Mouse (Mus musculus) lung, embryonic 14.5 days (tissue): ENCODE results near the gene Fat3. TPM values are rescaled to one million over a fixed set of nuclear protein-coding genes. Genes with fewer than 3 reads are reported as not detected.

Experiments
- ATAC-seq: fragments of 200-750 bp; cut with Nextera tagmentation; 2 replicates; pipeline ENCODE4 v1.8.0; 2017; ENCODE audit warnings: mild to moderate bottlenecking, moderate TSS enrichment, moderate library complexity; ENCODE audit not compliant: insufficient read depth
- DNase-seq: peaks from one replicate; pipeline ENCODE4 v3.0.0-alpha.2; 2015
- H3K27ac ChIP-seq: fragments of 300-500 bp; sonication (generic); 2 replicates; pipeline ENCODE4 v1.5.1; 2014; ENCODE audit warnings: low read depth, mild to moderate bottlenecking, moderate library complexity
- H3K27me3 ChIP-seq: fragments of 300-500 bp; sonication (generic); 2 replicates; pipeline ENCODE4 v1.6.1; 2014; ENCODE audit warnings: low read length, control low read depth; ENCODE audit not compliant: insufficient read depth
- H3K36me3 ChIP-seq: fragments of 300-500 bp; sonication (generic); 2 replicates; pipeline ENCODE4 v1.6.1; 2014; ENCODE audit warnings: control low read depth; ENCODE audit not compliant: insufficient read depth
- H3K4me1 ChIP-seq: fragments of 300-500 bp; sonication (generic); 2 replicates; pipeline ENCODE4 v1.6.1; 2014; ENCODE audit warnings: antibody characterized with exemption, control low read depth; ENCODE audit not compliant: insufficient read depth
- H3K4me2 ChIP-seq: fragments of 300-500 bp; sonication (generic); 2 replicates; pipeline ENCODE4 v1.6.1; 2014; ENCODE audit warnings: mild to moderate bottlenecking
- H3K4me3 ChIP-seq: fragments of 300-500 bp; sonication (generic); 2 replicates; pipeline ENCODE4 v1.5.1; 2014; ENCODE audit warnings: low read depth, low read length
- H3K9ac ChIP-seq: fragments of 300-500 bp; sonication (generic); 2 replicates; pipeline ENCODE4 v1.6.1; 2014
- H3K9me3 ChIP-seq: fragments of 300-500 bp; sonication (generic); 2 replicates; pipeline ENCODE4 v1.6.1; 2016; ENCODE audit warnings: low read depth, low read length, control low read depth
- CTCF ChIP-seq: IDR thresholded peaks from 2 replicates; pipeline ENCODE4 v1.5.1; 2016; ENCODE audit warnings: antibody characterized with exemption, low read depth
- WGBS: fragments of 180-500 bp; shearing (Covaris S2); extraction: QIAGEN DNeasy Blood & Tissue Kit; methylation state at CpG from one replicate; pipeline ENCODE4 v1.1.7; 2014; 5-methylcytosine and 5-hydroxymethylcytosine counted together
- polyA plus RNA-seq: library from polyadenylated mRNA; unstranded; fragments of >200 nt; fragmentation: Nextera tagmentation; extraction: Ambion mirVana; gene quantifications from 2 replicates; pipeline ENCODE4 v1.2.1, GENCODE M21; 2014

Fat3 gene
- polyA plus RNA-seq, 1 experiment from 2014 or later, result 1.2 TPM

DNA sequence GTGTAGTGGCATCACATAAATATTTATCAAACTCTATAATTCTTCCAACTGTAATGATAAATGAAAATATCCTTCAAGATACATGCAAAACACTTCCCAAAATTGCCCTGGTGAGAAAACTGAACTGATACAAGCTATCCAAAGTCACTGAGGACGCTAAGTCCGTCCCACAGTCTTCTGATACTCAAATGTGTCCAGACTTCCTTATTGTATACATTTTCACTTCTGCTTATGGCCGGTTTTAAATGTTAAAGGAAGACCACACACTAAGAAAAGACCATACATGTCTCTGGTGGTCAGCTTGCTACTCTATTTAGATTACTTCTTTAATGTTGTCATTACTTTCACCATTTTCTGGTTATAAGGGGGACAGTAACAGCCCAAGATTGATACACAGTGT, 137.4 kb downstream of the Fat3 start:
- ATAC-seq, result no peak
- no peaks in the 10 kb centered on the region for H3K27me3 ChIP-seq
- no peak overlapping the region for H3K4me2 ChIP-seq
- 44% methylated on average over 3 of the region's 3 CpGs for WGBS
- no peak for DNase-seq
- H3K9me3 ChIP-seq, result no peaks in the 10 kb centered on the region
- no peaks in the 10 kb centered on the region for H3K36me3 ChIP-seq
- no peak overlapping the region for H3K9ac ChIP-seq
- H3K4me3 ChIP-seq, result no peak overlapping the region
- no peak overlapping the region for H3K27ac ChIP-seq
- no peaks in the 10 kb centered on the region for H3K4me1 ChIP-seq
- no peak for TF ChIP-seq CTCF

- Histone ChIP-seq H3K4me3 (no peak overlapping the region), H3K27me3 (no peaks in the 10 kb centered on the region), H3K4me2 (no peak overlapping the region), H3K9me3 (no peaks in the 10 kb centered on the region), H3K9ac (no peak overlapping the region), H3K27ac (no peak overlapping the region), H3K4me1 (no peaks in the 10 kb centered on the region), H3K36me3 (no peaks in the 10 kb centered on the region)
- WGBS, result 13% methylated on average over 5 of the region's 5 CpGs
- DNase-seq (no peak), ATAC-seq (no peak)
- TF ChIP-seq CTCF, result no peak
Measured at GRCm38 (mm10) chr9:16361811-16362210, 139.3 kb downstream of the Fat3 start.

DNA sequence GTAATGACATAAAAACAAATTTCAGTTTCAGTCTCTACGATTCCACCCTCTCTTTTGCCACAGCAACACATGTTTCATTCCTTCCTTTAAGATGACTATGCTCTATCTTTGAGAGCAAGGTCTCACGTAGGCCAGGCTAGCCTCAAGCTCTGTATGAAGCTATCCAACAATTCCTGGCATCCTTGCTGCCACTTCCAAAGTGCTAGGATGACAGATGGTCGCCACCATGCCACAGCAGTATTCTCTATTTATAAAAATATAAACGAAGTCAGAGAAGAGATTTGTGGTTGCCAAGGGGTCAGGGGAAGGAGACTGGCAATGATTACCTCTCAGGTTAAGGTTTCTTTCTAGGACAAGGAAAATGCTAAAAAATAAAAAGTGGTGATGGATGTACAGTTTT, 144.4 kb downstream of the Fat3 start:
- no peak overlapping the region for H3K4me2 ChIP-seq
- no peaks in the 10 kb centered on the region for H3K4me1 ChIP-seq
- no peak overlapping the region for H3K27ac ChIP-seq
- TF ChIP-seq CTCF, result no peak
- no peaks in the 10 kb centered on the region for H3K9me3 ChIP-seq
- 51% methylated on average over 4 of the region's 4 CpGs for WGBS
- DNase-seq, result no peak
- no peak for ATAC-seq
- no peak overlapping the region for H3K4me3 ChIP-seq
- H3K9ac ChIP-seq, result no peak overlapping the region
- no peaks in the 10 kb centered on the region for H3K36me3 ChIP-seq
- H3K27me3 ChIP-seq, result no peaks in the 10 kb centered on the region

DNA sequence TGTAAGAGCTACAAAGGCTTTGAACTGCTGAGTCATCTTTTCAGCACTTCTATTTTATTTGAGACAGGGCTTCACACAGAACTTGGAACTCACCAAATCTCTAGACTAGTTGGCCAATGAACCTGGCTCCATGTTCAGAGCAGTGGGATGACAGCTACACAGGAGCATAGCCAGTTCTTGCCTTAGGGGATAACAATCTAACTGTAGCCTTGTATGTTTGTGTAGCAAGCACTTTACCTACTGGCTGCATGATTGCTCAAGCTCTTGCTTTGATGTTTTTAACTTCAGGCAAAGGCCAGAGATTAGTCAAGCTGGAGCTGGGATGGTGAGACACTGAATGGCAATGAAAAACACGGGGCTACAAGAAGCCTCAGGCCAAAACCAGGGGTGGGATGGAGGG, 146.2 kb downstream of the Fat3 start:
- ATAC-seq, result no peak
- WGBS, result 6% methylated on average over 1 of the region's 1 CpGs
- Histone ChIP-seq H3K4me2 (no peak overlapping the region), H3K9me3 (no peaks in the 10 kb centered on the region), H3K36me3 (no peaks in the 10 kb centered on the region), H3K27ac (no peak overlapping the region), H3K9ac (no peak overlapping the region), H3K27me3 (no peaks in the 10 kb centered on the region), H3K4me1 (no peaks in the 10 kb centered on the region), H3K4me3 (no peak overlapping the region)
- DNase-seq, result no peak
- no peak for TF ChIP-seq CTCF

- DNase-seq, result no peak
- H3K9me3 ChIP-seq, result no peaks in the 10 kb centered on the region
- TF ChIP-seq CTCF, result no peak
- H3K4me2 ChIP-seq, result no peak overlapping the region
- no peak overlapping the region for H3K4me3 ChIP-seq
- no peaks in the 10 kb centered on the region for H3K27me3 ChIP-seq
- no peaks in the 10 kb centered on the region for H3K36me3 ChIP-seq
- 29% methylated on average over 4 of the region's 4 CpGs for WGBS
- H3K4me1 ChIP-seq, result no peaks in the 10 kb centered on the region
- no peak overlapping the region for H3K9ac ChIP-seq
- ATAC-seq, result no peak
- H3K27ac ChIP-seq, result no peak overlapping the region
Measured at GRCm38 (mm10) chr9:16353049-16353724, 147.9 kb downstream of the Fat3 start.

GRCm38 (mm10) chr9:16352486-16353048, 148.5 kb downstream of the Fat3 start:
- no peak for DNase-seq
- no peak overlapping the region for H3K4me3 ChIP-seq
- no peaks in the 10 kb centered on the region for H3K36me3 ChIP-seq
- H3K9ac ChIP-seq, result no peak overlapping the region
- no peak for ATAC-seq
- H3K4me2 ChIP-seq, result no peak overlapping the region
- H3K9me3 ChIP-seq, result no peaks in the 10 kb centered on the region
- TF ChIP-seq CTCF, result no peak
- no peaks in the 10 kb centered on the region for H3K27me3 ChIP-seq
- no peak overlapping the region for H3K27ac ChIP-seq
- WGBS, result 36% methylated on average over 4 of the region's 4 CpGs
- no peaks in the 10 kb centered on the region for H3K4me1 ChIP-seq

DNA sequence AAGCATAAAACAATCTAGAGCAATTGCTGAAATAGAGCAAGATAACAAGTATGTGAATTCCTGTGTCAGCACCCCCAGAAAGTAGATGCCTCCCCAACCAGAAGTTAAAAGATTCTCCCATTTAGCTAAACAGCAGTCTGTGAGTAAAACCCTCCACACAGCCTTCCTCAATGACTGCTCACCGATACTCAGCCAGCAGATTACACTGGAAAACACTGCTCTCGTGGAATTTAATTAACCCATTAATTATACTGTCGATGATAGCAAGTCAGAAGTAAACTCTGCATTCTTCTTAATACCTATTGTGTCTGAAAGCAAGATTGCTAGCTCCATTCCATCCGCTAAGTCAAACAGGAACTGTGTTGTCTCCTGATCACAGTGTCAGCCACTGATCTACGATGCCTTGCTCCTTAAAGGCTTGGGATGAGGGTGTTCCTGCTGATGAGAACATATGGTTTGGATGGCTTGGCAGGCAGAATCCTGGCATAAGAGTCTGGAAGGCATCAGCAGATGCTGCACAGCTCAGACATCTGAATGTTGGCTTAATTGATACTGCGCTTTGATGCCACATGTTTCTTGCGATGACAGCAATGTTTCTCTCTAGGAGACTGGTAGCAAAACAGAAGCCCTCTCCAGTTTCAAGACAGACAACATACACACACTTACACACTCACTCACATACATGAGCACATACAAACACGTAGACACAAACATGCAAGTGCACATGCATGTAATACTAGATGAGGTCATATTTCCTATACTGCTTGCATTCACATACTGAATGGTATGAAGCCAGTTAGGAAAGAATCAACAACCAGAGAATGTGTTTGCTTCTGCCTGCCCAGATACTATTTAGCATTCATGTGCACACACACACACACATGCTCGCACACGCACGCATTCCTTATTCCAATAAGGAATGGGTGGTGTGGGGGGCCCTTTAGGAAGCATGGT, 155.9 kb downstream of the Fat3 start:
- no peak for ATAC-seq
- H3K9me3 ChIP-seq, result no peaks in the 10 kb centered on the region

More for the DNA sequence above, 155.9 kb downstream of the Fat3 start:
- Histone ChIP-seq H3K27me3 (no peaks in the 10 kb centered on the region), H3K9ac (no peak overlapping the region), H3K27ac (no peak overlapping the region), H3K4me2 (no peak overlapping the region), H3K4me3 (no peak overlapping the region), H3K36me3 (no peaks in the 10 kb centered on the region), H3K4me1 (no peaks in the 10 kb centered on the region)
- 66% methylated on average over 11 of the region's 11 CpGs for WGBS
- DNase-seq, result peak; percentile 8
- no peak for TF ChIP-seq CTCF
